Mouse (Mus musculus) midbrain, embryonic 11.5 days (tissue): ENCODE data around the gene Gm45208. TPM values are rescaled to one million over a fixed set of nuclear protein-coding genes. Genes with fewer than 3 reads are reported as not detected.
A peak's percentile ranks its signal among the peaks of the same experiment; 100 is the strongest.

ENCODE experiments used
- ATAC-seq: fragments of 200-750 bp; cut with Nextera tagmentation; 2 replicates; pipeline ENCODE4 v1.8.0; 2017; ENCODE audit warnings: moderate TSS enrichment, moderate library complexity; ENCODE audit not compliant: low FRiP score
- DNase-seq: peaks from one replicate; pipeline ENCODE4 v3.0.0; 2015; ENCODE audit warnings: low spot score; ENCODE audit errors: missing footprints
- H3K27ac ChIP-seq: fragments of 300-500 bp; sonication (generic); 2 replicates; pipeline ENCODE4 v1.5.1; 2014; ENCODE audit warnings: low read depth, low read length
- H3K27me3 ChIP-seq: fragments of 300-500 bp; sonication (generic); 2 replicates; pipeline ENCODE4 v1.6.1; 2014; ENCODE audit warnings: mild to moderate bottlenecking, low read length, moderate library complexity, mixed read lengths; ENCODE audit not compliant: control insufficient read depth, insufficient read depth
- H3K36me3 ChIP-seq: fragments of 300-500 bp; sonication (generic); 2 replicates; pipeline ENCODE4 v1.6.1; 2014; ENCODE audit warnings: mild to moderate bottlenecking, low read length, moderate library complexity, mixed read lengths; ENCODE audit not compliant: control insufficient read depth, insufficient read depth
- H3K4me1 ChIP-seq: fragments of 300-500 bp; sonication (generic); 2 replicates; pipeline ENCODE4 v1.6.1; 2014; ENCODE audit warnings: low read length; ENCODE audit not compliant: control insufficient read depth, insufficient read depth
- H3K4me2 ChIP-seq: fragments of 300-500 bp; sonication (generic); 2 replicates; pipeline ENCODE4 v1.6.1; 2014; ENCODE audit warnings: mild to moderate bottlenecking, moderate library complexity
- H3K4me3 ChIP-seq: fragments of 300-500 bp; sonication (generic); 2 replicates; pipeline ENCODE4 v1.5.1; 2014; ENCODE audit warnings: low read depth, low read length
- H3K9ac ChIP-seq: fragments of 300-500 bp; sonication (generic); 2 replicates; pipeline ENCODE4 v1.6.1; 2014; ENCODE audit warnings: low read length
- H3K9me3 ChIP-seq: fragments of 300-500 bp; sonication (generic); 2 replicates; pipeline ENCODE4 v1.6.1; 2016; ENCODE audit warnings: low read length; ENCODE audit not compliant: control insufficient read depth
- WGBS: fragments of 180-500 bp; shearing (Covaris S2); extraction: QIAGEN DNeasy Blood & Tissue Kit; methylation state at CpG from one replicate; pipeline ENCODE4 v1.1.7; 2014; 5-methylcytosine and 5-hydroxymethylcytosine counted together
- polyA plus RNA-seq: library from polyadenylated mRNA; unstranded; fragments of >200 nt; fragmentation: Nextera tagmentation; extraction: Ambion mirVana; gene quantifications from 2 replicates; pipeline ENCODE4 v1.2.1, GENCODE M21; 2014

Gene Gm45208
- polyA plus RNA-seq, 1 experiment from 2014 or later: not detected

GRCm38 (mm10) chrX:7722282-7722611 is 202 bp downstream of the Gm45208 start:
- Histone ChIP-seq H3K36me3 (no peaks in the 10 kb centered on the region), H3K27ac (peak overlapping the region; percentile 89; the same call in 1 of the 2 replicates), H3K4me3 (peak overlapping the region; percentile 53), H3K4me2 (peak overlapping the region; percentile 55), H3K4me1 (no peaks in the 10 kb centered on the region), H3K27me3 (no peaks in the 10 kb centered on the region), H3K9me3 (no peaks in the 10 kb centered on the region), H3K9ac (peak overlapping the region; percentile 70)
- WGBS: 22% methylated on average over 11 of the region's 11 CpGs
- DNase-seq: no peak
- peak; percentile 67; the same call in 1 of the 2 replicates for ATAC-seq

GRCm38 (mm10) chrX:7722691-7723090 is 646 bp downstream of the Gm45208 start:
- H3K4me3 ChIP-seq: peak overlapping the region; percentile 53
- ATAC-seq: no peak
- H3K27me3 ChIP-seq: no peaks in the 10 kb centered on the region
- no peak for DNase-seq
- no peak overlapping the region for H3K27ac ChIP-seq
- no peaks in the 10 kb centered on the region for H3K9me3 ChIP-seq
- H3K9ac ChIP-seq: peak overlapping the region; percentile 70
- H3K36me3 ChIP-seq: no peaks in the 10 kb centered on the region
- 25% methylated on average over 4 of the region's 4 CpGs for WGBS
- peak overlapping the region; percentile 55 for H3K4me2 ChIP-seq
- 0 out of 2 replicates have a peak, but pooled peaks cover 1% of the 10 kb centered on the region for H3K4me1 ChIP-seq

GRCm38 (mm10) chrX:7724135-7724534 is 2.1 kb downstream of the Gm45208 start:
- 85% methylated on average over 7 of the region's 7 CpGs for WGBS
- H3K36me3 ChIP-seq: no peaks in the 10 kb centered on the region
- no peak overlapping the region for H3K4me2 ChIP-seq
- H3K9me3 ChIP-seq: no peaks in the 10 kb centered on the region
- no peak for ATAC-seq
- H3K4me1 ChIP-seq: 0 out of 2 replicates have a peak, but pooled peaks cover 4% of the 10 kb centered on the region
- no peak overlapping the region for H3K27ac ChIP-seq
- no peak for DNase-seq
- no peak overlapping the region for H3K4me3 ChIP-seq
- no peaks in the 10 kb centered on the region for H3K27me3 ChIP-seq
- H3K9ac ChIP-seq: no peak overlapping the region

GRCm38 (mm10) chrX:7725841-7726240 is 3.8 kb downstream of the Gm45208 start:
- Histone ChIP-seq H3K9me3 (no peaks in the 10 kb centered on the region), H3K36me3 (no peaks in the 10 kb centered on the region), H3K9ac (no peak overlapping the region), H3K4me1 (0 out of 2 replicates have a peak, but pooled peaks cover 4% of the 10 kb centered on the region), H3K27ac (no peak overlapping the region), H3K4me2 (no peak overlapping the region), H3K27me3 (no peaks in the 10 kb centered on the region), H3K4me3 (no peak overlapping the region)
- DNase-seq (no peak), ATAC-seq (no peak)
- WGBS: 86% methylated on average over 12 of the region's 12 CpGs

GRCm38 (mm10) chrX:7727176-7727575 is 5.1 kb downstream of the Gm45208 start:
- H3K4me1 ChIP-seq: 0 out of 2 replicates have a peak, but pooled peaks cover 4% of the 10 kb centered on the region
- no peaks in the 10 kb centered on the region for H3K36me3 ChIP-seq
- H3K4me2 ChIP-seq: no peak overlapping the region
- DNase-seq: no peak
- WGBS: 90% methylated on average over 13 of the region's 13 CpGs
- H3K4me3 ChIP-seq: no peak overlapping the region
- ATAC-seq: no peak
- no peak overlapping the region for H3K27ac ChIP-seq
- H3K9me3 ChIP-seq: no peaks in the 10 kb centered on the region
- no peaks in the 10 kb centered on the region for H3K27me3 ChIP-seq
- H3K9ac ChIP-seq: no peak overlapping the region

- H3K36me3 ChIP-seq: no peaks in the 10 kb centered on the region
- no peaks in the 10 kb centered on the region for H3K9me3 ChIP-seq
- H3K27ac ChIP-seq: no peak within 1 kb of the TSS; the same call in 1 of the 2 replicates
- H3K4me3 ChIP-seq: peak within 1 kb of the TSS; percentile 41
- peak within 1 kb of the TSS; percentile 60 for H3K9ac ChIP-seq
- H3K27me3 ChIP-seq: no peaks in the 10 kb centered on the region
- 14% methylated on average over 42 of the region's 42 CpGs for whole genome bisulfite sequencing
- 0 out of 2 replicates have a peak, but pooled peaks cover 4% of the 10 kb centered on the region for H3K4me1 ChIP-seq
- DNase-seq (peak; percentile 93), ATAC-seq (peak; percentile 95)
- H3K4me2 ChIP-seq: peak within 1 kb of the TSS; percentile 38
These were observed 6.3 kb downstream of the Gm45208 start, which contains the start of gene Praf2 for GRCm38 (mm10) chrX:7728215-7728921. Praf2 (plus strand) TSS chrX:7728439.

GRCm38 (mm10) chrX:7728922-7729265 is 6.8 kb downstream of the Gm45208 start:
- ATAC-seq: peak; percentile 1; the same call in 1 of the 2 replicates
- no peaks in the 10 kb centered on the region for H3K9me3 ChIP-seq

GRCm38 (mm10) chrX:7733571-7734156 is 11.6 kb downstream of the Gm45208 start:
- ATAC-seq: peak; percentile 49; the same call in 1 of the 2 replicates
- Histone ChIP-seq H3K9ac (no peak overlapping the region; the same call in 1 of the 2 replicates), H3K36me3 (no peaks in the 10 kb centered on the region), H3K27me3 (no peaks in the 10 kb centered on the region), H3K4me2 (no peak overlapping the region), H3K4me3 (no peak overlapping the region), H3K9me3 (no peaks in the 10 kb centered on the region), H3K4me1 (no peaks in the 10 kb centered on the region; the same call in 1 of the 2 replicates), H3K27ac (no peak overlapping the region)
- WGBS: 25% methylated on average over 18 of the region's 26 CpGs
- DNase-seq: peak; percentile 95

More at GRCm38 (mm10) chrX:7728922-7729265, 6.8 kb downstream of the Gm45208 start:
- Histone ChIP-seq H3K27me3 (no peaks in the 10 kb centered on the region), H3K9ac (peak overlapping the region; percentile 60), H3K4me3 (peak overlapping the region; percentile 41), H3K27ac (no peak overlapping the region), H3K4me2 (peak overlapping the region; percentile 38), H3K36me3 (no peaks in the 10 kb centered on the region), H3K4me1 (peaks cover 4% of the 10 kb centered on the region; the same call in 1 of the 2 replicates)
- no peak for DNase-seq
- 33% methylated on average over 4 of the region's 4 CpGs for WGBS
